Mouse (Mus musculus) megakaryocyte progenitor cell, adult 5-6 weeks (primary cell): ENCODE data around the gene Cbfa2t3. TPM values are rescaled to one million over a fixed set of nuclear protein-coding genes. Genes with fewer than 3 reads are reported as not detected.

Experiments used
- ATAC-seq: replicated peaks from 2 replicates; pipeline ENCODE4 v1.8.0; 2016; ENCODE audit warnings: mild to moderate bottlenecking, moderate TSS enrichment, inconsistent platforms; ENCODE audit not compliant: poor library complexity
- total RNA-seq, 2 experiments: library from RNA; stranded (forward) in 1 of 2; stranded (reverse) in 1 of 2; fragments of 157-497, 149-512 nt in 1 of 2; fragments of 200-1000 nt in 1 of 2; gene quantifications; 2 replicates each; pipeline versions ENCODE4 v1.2.3 to v1.2.4; 2015 to 2017

Cbfa2t3 gene
- total RNA-seq (2015), result 19.6 and 20.7 TPM in 2 replicates
- 11.8 and 12.3 TPM in 2 replicates for total RNA-seq (2017)

- peak; percentile 52 for ATAC-seq
Observed at GRCm38 (mm10) chr8:122699005-122699492, at the start of gene Cbfa2t3. Gene Cbfa2t3, minus strand, starts transcription at chr8:122699109.

DNA sequence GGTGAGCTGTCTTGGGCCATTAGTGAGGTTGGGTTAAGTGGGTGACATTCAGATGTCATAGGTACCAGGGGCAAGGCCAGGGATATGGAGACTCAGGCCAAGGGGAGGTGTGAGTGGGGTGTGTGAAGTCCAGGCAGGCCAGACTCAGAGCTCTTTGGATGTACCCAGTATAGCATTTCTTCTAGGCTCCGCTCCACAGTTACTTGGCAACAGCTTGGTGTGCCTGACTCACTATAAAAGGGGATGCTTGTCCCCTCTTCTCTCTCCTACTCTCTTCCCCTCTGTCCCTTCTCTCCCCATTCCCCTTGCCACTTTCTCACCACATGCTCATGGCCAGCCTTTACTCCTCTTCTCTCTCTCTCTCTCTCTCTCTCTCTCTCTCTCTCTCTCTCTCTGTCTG lies 48.9 kb upstream of the Cbfa2t3 start:
- no peak for ATAC-seq

GRCm38 (mm10) chr8:122746439-122746838 lies 47.5 kb upstream of the Cbfa2t3 start:
- no peak for ATAC-seq

GRCm38 (mm10) chr8:122745750-122746275 lies 46.9 kb upstream of the Cbfa2t3 start:
- no peak for ATAC-seq

DNA sequence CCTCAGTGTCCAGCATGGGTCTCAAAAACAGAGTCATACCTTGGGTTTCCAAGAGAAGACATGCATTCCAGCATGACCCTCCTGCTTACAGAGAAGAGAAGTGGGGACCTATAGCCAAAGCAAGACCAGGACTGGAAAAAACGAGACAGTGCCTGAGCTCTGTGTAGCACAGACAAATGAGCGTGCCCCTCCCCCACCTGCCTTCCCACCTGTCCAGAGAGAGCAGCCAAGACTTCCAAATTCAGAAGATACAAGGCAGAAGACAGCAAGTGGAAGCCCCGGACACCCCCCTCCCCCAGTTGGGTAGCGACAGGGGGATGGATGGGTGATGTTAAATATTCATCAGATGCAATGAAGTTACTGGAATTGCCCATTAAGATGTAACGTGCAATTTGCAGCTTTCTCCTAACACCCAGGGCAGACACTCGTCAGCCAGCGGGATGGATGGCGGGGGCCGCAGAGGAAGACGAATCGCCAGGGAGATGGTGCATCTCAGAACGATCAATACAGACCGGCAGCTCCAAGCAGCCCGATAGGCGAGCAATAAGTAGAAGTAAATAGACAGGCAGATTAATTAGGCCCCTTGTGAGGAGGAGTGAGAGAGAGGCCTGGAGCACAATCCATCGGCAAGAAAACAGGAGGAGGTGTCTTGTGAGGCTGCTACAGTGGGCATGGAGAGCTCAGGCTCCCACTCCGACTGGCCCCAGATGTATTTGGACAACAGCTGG lies 46.3 kb upstream of the Cbfa2t3 start:
- no peak for ATAC-seq

- ATAC-seq, result no peak
Observed at GRCm38 (mm10) chr8:122742471-122742870, 43.6 kb upstream of the Cbfa2t3 start.

- ATAC-seq, result no peak
Observed at GRCm38 (mm10) chr8:122739102-122739725, 40.3 kb upstream of the Cbfa2t3 start.

DNA sequence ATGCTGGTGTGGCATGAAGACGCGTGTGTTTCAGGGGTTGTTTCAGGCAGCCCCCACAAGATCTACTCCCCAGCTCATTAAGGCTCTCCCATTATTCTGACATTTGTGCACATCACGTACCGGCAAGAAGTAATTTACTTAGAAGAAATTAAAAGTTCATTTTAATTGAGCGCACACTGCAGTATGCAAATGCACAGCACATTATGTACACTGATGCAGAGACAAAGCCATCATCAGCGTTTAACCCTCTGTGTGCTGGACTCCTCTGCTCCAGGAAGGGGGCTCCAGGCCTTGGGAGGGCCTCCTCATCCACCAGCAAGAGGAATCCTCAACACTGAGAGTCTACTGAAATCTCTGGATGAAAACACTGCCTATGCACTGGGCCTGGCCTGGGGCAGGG lies 39.0 kb upstream of the Cbfa2t3 start:
- no peak for ATAC-seq

- peak; percentile 59 for ATAC-seq
Observed at GRCm38 (mm10) chr8:122737071-122737470, 38.2 kb upstream of the Cbfa2t3 start.

DNA sequence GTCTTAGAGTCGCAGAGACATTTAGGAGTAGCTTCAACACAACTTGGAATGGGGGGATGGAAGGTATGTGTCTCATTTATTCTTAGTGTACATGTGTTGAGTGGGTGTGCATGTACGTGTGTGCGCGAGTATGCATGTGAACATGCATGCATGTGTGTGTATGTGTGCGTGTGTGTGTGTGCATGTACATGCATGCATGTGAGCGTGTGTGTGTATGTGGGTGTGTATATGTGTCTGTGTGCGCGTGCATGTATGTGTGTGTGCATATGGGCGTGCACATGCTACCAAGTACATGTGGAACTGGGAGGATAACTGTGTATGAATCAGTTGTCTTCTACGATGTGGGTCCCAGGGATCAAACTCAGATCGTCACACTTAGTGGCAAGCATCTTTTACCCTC lies 37.7 kb upstream of the Cbfa2t3 start:
- no peak for ATAC-seq

- peak; percentile 80 for ATAC-seq
Observed at GRCm38 (mm10) chr8:122735542-122736473, 36.9 kb upstream of the Cbfa2t3 start.

DNA sequence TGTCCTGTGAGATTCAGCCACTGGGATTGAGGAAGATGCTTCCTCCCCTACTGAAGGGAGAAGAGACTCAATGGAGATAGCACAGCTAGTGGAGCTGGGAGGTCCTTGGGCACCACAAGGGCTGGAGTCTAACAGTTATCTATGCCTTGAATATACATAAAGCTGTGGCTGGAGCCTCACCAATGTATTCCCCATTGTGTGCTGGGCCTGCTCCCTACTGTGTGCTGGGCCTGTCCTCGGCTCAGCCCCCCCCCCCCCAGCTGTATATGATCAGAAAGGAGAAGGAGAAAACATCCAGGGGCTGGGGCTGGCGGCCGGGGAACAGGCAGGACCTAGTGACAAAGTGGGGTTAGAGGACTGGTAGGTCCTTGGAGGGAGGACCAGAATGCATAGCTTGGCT lies 36.2 kb upstream of the Cbfa2t3 start:
- no peak for ATAC-seq

GRCm38 (mm10) chr8:122728630-122729029 lies 29.7 kb upstream of the Cbfa2t3 start:
- no peak for ATAC-seq

- ATAC-seq, result peak; percentile 92
Observed at GRCm38 (mm10) chr8:122727412-122727811, 28.5 kb upstream of the Cbfa2t3 start.

- no peak for ATAC-seq
Observed at GRCm38 (mm10) chr8:122726789-122727188, 27.9 kb upstream of the Cbfa2t3 start.

GRCm38 (mm10) chr8:122725187-122725586 lies 26.3 kb upstream of the Cbfa2t3 start:
- ATAC-seq, result no peak

DNA sequence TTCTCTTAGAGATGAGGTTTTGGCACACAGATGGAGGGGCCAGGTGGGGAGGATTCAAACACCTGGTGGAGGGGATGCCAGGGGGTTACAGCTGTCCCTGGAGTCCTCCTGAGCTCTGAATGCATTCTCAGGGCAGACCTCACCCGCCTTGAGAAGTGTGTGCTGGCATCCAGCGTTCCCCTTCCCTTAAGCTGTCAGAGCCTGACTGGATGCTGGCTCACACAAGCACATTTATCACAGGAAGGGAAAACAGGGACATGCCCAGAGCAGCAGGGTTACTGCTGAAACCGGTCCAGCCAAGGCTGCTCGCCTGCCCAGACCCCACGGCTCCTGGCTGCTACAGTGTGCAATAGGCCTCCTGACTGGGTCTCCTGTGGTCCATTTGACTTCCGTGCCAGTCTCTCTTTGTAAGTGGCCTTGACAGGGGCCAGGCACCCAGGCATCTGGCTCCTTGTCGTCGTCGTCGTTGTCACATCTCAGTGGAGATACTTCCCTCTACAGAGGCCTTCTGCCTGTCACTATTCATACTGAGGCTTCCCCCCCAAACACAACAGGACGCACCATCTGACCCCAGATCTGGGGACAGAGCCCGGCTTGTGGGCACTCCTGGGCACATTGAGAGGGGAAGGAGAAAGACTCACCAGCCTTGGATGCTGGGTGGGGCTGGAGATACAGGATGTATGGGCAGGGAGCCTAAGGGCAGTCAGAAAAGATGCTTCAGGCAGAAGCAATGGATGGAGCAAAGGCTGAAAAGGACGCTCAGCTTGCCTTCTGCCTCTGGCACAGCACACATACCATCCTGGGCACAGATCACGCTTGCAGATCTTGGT lies 22.1 kb upstream of the Cbfa2t3 start:
- 0 out of 2 replicates have a peak, but pooled peaks have one; percentile 2 for ATAC-seq

DNA sequence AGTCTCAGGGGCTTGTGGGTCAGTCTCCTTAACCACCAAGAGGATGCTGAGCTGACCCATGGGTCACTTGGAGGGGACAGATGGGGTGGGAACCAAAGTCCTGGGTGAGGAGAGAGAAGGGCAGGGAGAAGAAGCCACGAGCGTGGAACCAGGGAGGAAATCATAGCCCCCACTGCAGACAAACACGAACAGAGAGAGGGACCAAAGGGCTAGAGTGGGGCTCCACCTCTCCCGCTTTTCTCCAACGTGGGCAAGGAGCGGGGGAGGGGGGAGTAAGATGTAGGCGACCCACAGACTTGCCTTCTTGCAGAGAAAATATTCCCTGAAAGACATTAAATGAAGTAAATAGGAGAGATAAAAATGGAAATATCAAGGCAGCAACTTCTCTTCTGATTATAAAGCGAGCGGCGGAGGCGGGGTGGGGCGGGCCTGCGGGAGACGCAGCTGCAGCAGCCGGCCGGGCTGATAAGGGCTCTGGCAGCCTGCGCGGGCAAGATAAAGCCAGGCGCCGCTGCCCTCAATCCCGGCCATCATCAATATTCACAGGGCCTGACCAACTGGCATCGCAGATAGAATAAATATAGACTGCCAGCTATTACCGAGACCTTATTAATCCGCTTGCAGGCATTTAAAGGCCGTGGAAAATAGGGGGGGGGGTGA lies 21.3 kb upstream of the Cbfa2t3 start:
- ATAC-seq, result peak; percentile 64

DNA sequence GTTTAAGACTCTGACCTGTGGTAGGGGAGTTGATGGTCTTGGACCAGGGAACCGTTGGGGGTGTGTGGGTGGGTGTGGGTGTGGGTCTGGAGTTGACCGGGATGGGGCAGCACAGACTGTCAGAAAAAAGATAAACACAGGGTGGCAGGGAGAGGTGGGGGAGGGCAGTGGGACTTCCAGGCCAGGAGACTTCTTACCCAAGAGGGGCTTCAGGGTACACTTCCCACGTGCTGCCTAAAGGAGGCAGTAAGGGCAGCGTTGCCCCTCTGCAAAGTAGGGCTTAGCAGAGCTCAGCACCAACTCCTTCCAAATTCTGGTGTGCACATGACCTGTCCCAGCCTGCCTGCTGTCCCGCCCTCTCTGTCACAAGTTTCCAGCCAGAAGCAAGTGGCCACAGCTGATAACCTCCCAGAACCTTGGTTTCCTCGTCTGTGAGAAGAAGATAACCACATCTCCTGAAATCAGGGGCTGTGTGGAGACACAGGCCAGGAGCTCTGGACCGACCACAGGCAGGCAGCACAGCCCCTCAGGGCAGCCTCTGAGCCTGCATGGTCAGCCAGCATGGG lies 20.7 kb upstream of the Cbfa2t3 start:
- peak; percentile 77 for ATAC-seq
